Mouse (Mus musculus): ENCODE data around the gene Slamf9. TPM values are rescaled to one million over a fixed set of nuclear protein-coding genes. Genes with fewer than 3 reads are reported as not detected.

Slamf9 gene
- 1 to 10 TPM; 1.1 to 1.2 TPM for total RNA-seq (2021)
- long read RNA-seq, experiment 1: 0 reads
- long read RNA-seq, experiment 2, partial matches to known transcripts: 0 of 2 reads
- long read RNA-seq, experiment 2, other reads (novel, unspliced or antisense): 2 of 2 reads

DNA sequence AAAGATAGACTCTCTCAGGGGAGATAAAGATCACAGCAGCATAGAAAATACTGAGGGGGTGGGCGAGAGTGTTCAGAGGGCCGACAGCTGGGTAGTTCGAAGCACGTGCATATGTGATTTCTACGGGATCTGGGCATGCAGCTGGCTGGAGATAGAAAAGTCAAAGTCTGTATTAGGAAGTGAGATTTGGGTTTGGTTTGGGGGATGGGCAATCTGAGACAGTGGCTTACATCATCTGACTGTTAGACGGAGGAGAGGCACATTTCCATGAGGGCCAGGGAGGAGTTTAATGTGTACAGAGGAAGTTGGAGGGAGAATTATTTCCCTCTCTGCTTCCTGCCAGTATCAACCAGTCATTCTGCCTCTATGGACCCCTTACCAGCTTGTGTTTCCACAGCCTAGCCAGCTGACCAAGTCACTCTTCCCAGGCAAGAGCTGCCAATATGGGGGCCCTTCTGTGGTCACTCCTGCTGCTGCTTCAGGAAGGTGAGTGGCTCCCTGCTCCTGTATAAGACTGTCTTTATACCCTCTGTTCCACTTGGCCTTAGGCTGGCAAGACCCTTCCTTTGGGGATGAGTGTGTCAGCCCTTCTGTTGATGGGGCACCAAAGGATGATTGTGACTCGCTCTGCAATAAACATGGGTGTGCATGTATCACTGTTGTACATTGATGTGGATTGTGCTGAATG, at the start of gene Slamf9:
TSS of gene Slamf9 (plus strand) at position 305 of the 688 bp plus-strand sequence.
- DNase-seq (ENCODE audit: low spot score in 2 of 2): no peak

- no peak for DNase-seq (ENCODE audit: low spot score in 2 of 2)
Observed at GRCm38 (mm10) chr1:172426419-172426818, 48.7 kb upstream of the Slamf9 start.

- no peak for DNase-seq (ENCODE audit: low spot score in 2 of 2)
Observed at GRCm38 (mm10) chr1:172427841-172428240, 47.3 kb upstream of the Slamf9 start.

DNA sequence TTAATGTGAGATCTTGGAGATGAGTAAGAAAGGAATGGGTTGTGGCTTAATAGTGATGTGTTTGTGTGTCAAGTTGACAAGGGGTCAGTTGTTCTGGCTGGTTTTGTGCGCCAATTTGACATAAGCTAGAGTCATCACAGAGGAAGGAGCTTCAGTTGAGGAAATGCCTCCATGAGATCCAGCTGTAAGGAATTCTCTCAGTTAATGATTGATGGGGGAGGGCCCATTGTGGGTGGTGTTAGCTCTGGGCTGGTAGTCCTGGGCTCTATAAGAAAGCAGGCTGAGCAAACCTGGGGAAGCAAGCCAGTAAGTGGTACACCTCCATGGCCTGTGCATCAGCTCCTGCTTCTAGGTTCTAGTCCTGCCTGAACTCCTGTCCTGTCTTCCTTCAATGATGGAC, 46.5 kb upstream of the Slamf9 start:
- DNase-seq (ENCODE audit: low spot score in 2 of 2): no peak

DNA sequence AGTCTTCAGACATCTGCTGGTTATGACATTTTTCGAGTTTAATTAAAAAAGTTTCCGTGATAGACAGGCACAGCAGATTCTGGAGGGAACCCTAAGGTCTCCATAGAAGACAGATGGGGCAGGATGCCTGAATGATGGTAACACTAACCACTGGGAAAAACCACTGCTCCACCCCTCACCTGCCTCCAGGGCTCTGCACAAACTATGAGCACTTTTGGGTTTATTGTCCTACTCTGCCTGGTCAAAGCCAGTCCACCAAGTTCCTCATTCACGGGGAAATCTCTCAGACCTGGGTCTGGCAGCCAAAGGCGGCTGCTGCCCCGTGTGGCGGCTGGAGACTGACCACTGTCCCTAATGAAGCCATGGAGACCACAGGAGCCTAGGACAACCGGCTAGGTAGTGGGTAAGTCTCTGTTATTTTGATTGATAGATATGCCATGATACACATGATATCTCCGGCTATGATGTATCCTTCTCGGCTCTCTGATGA, 44.4 kb upstream of the Slamf9 start:
- DNase-seq (ENCODE audit: low spot score in 2 of 2): no peak

DNA sequence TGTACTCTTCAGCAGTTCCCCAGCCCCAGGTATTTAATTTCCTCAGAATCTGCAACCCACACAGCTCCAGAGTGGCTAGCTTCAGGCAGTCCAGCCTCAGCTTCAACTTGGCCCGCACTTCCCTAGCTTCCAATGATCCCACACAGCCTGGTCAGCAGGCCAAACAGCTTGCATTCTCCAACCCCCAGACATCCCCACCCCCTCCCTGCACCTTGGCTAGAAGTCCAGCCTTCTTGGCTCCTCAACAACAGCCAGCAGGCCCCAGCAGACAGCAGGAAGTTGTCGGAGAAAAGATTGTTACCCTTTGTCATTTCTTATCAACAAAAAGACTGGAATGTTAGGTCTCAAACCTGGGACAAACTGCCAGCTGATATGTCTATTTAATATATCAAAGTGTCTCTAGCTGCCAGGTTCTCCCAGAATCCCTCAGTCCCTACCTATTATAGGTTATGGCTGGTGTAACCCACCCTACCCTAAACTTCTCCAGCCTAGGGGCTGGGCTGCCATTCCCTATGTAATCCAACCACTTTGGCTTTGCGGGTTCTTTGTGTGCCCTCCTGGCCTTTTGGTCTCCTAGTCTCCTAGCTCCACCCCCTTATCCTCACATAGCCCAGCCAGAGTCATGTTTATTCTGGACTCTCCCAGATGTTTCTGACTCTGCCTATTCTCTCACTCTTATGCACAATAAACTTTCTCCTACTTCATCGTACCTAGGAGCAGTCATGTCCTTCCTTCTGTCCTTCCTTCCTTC, 43.1 kb upstream of the Slamf9 start:
- DNase-seq (ENCODE audit: low spot score in 2 of 2): no peak

DNA sequence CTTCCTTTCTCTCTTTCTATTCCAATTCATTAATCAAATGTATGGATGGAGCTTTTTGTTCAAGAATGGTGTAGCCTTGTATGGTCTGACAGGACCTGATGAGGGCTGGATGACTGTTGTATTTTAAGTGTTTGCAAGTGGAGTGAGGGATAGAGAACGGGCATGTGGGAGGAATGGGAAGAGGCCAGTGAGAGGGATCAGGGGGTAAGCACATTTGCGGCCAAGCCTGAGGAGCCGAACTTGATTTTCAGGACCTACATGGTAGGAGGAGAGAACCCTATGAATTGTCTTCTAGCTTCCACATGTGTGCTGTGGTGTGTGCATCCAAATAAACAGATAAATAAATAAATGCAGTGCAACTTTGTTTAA, 42.6 kb upstream of the Slamf9 start:
- no peak for DNase-seq (ENCODE audit: low spot score in 2 of 2)

- no peak for DNase-seq (ENCODE audit: low spot score in 2 of 2)
Observed at GRCm38 (mm10) chr1:172433012-172433850, 41.9 kb upstream of the Slamf9 start.

DNA sequence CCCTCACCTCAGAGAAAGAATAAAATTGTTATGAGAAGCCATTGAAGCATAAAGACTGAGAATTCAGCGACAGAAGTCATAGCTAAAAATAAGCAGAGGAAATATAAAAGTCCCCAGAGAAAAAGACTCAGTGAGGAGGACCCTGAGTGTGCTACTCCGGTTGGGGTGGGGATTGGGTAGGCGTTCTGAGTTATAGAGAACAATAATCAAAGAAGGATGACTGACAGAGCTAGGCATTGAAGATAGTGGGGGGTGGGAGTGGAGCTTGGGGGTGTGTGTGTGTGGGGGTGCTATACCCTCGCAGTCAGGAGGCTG, 41.4 kb upstream of the Slamf9 start:
- DNase-seq (ENCODE audit: low spot score in 2 of 2): no peak

DNA sequence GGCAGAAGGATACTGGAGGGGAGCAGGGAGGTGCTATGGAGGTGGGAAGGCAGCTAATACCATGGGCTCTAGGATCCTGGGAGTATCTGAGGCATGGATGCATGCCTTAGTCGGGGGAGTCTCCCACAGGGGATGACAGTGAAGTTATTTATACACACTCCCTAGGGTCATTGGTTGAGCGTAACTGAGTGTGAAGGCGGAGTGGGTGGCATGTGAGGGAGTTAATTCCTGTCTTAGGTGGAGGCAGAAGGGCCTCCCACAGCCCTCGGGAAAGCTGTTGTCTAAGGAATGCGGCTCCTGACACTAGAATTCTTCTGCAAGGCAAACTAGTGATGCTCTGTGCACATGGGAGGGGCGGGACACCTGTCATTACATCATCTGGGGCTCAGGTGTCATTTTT, 38.4 kb upstream of the Slamf9 start:
- DNase-seq (ENCODE audit: low spot score in 2 of 2): no peak

- DNase-seq (ENCODE audit: low spot score in 2 of 2): no peak
Observed at GRCm38 (mm10) chr1:172438621-172439020, 36.5 kb upstream of the Slamf9 start.

DNA sequence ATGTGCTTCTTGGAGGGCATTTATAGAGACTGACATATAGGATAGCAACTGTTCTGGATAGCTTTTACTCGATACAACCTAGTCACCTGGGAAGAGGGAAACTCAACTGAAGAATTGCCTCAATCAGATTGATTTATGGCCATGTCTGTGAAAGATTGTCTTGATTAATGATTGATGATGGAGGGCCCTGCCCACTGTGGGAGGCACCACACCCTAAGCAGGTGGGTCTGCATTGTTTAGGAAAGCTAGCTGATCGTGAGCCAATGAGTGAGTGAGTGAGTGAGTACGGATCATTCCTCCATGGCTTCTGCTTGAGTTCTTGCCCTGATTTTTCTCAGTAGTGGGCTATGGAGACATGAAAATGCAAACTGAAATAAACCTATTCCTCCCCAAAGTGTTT, 34.6 kb upstream of the Slamf9 start:
- DNase-seq (ENCODE audit: low spot score in 2 of 2): no peak

DNA sequence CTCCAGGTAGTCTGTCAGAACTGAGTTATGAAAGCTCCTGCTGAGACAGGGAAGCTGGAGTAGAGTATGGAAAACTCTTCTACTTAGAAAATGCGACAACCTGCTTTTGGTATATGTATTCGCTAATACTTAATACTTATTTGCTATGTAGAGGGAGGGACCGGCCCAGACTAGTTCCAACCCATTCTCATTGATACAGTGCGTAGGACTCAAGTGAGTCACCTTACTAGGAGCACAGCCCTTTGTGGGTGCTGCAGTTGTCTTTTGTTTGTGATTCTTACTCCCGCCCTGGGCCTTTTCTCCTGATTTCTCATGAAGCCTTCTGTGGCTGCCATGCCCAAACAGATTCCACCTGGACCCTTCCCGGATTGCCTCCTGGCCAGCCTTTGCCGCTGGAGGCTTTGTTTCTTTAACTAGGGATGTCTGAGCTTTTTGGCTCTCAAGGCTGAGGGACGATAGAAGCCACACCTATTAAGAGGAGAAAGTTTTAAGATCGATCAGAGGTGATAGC, 33.2 kb upstream of the Slamf9 start:
- no peak for DNase-seq (ENCODE audit: low spot score in 2 of 2)

GRCm38 (mm10) chr1:172450226-172450625, 24.9 kb upstream of the Slamf9 start:
- DNase-seq (ENCODE audit: low spot score in 2 of 2): no peak

DNA sequence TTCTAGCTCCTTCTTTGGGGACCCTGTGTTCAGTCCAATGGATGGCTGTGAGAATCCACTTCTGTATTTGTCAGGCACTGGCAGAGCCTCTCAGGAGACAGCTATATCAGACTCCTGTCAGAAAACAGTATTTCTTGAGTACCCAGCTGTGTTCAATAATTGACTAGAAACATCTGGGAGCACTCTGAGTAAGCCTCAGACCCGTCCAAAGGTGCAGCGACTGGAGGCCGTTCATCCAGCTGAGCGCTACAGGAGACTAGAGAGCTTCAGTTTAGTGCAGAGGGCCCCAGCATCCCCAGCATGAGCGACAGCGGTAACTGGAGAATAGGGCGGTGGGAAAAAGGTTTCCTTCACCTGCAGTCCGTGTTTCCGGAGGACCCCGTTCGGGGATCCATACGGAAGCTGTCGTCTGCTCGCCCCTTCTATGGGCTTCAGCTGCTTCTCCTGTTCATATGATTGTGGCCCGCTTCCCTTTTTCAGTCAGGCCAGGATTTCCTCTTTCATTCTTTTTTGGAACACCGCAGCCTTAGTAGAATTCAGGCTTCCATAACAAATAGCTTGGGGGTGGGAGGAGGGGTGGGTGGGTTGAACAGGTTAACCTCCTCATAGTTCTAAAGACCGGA, 24.2 kb upstream of the Slamf9 start:
- no peak for DNase-seq (ENCODE audit: low spot score in 2 of 2)

- DNase-seq (ENCODE audit: low spot score in 2 of 2): no peak
Observed at GRCm38 (mm10) chr1:172452911-172453310, 22.2 kb upstream of the Slamf9 start.

GRCm38 (mm10) chr1:172453810-172454209, 21.3 kb upstream of the Slamf9 start:
- no peak for DNase-seq (ENCODE audit: low spot score in 2 of 2)

DNA sequence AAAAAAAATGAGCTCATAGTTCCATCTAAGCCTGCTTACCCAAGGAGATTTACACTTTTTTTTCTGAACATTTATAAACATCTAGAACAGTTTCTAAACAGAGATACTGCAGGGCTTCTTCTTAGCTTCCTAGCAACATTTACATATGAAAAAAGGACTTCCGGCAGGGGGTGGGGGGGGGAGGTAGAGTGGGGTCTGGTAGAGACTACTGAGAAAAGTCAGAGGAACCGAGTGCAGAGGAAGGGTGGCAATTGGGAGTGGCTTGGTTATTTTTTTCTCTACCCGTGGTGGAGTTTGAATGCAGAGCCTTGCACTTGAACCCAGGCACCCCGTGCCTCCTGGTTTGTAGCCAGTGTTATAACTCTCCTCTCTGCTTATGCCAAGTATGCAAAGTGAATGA, 19.7 kb upstream of the Slamf9 start:
- DNase-seq (ENCODE audit: low spot score in 2 of 2): no peak

GRCm38 (mm10) chr1:172456001-172456677, 19.0 kb upstream of the Slamf9 start:
- no peak for DNase-seq (ENCODE audit: low spot score in 2 of 2)

DNA sequence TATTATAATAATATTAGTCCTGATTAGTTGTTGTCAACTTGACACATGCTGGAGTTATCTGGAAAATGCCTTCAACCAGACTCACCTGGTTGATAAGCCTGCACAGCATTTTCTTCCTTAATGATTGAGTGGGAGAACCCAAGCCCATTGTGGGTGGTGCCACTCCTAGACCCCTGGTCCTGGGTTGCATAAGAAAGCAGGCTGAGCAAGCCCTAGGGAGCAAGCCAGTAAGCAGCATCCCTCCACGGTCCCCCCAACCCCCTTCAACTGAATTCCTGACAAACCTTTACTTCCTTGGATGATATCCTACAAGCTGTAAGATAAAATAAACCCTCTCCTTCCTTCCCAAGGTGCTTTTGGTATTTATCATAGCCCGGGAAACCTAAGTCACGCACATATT, 18.0 kb upstream of the Slamf9 start:
- DNase-seq (ENCODE audit: low spot score in 2 of 2): no peak

DNA sequence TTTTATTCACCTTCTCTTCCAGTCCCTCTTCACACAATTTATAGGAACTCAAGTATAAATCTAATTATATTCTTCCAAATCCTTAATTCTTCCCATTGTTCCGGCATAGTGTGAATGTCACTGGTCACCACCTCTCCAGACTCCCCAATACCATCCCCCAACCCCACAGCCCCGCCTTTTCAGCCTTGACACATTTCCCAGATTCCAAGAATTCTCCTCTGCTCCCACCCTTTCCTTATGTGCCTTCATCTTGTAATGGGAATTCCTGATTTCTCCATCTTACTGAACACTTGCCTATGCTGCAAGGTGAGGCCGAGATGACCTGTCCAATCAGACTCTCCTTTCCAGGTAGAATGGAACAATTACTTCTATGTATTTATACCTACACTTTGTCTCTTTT, 17.1 kb upstream of the Slamf9 start:
- DNase-seq (ENCODE audit: low spot score in 2 of 2): no peak

All from adrenal gland, postnatal 4 days (tissue).